Mouse (Mus musculus) CH12F3 (cell line): Measurements from ENCODE around the gene Slc5a7.

ENCODE experiments used
- in situ Hi-C: fragments of 300-500 bp; cut with MboI; formaldehyde crosslinking; loops from 2 replicates; pipeline ENCODE4 v1.14.3; 2020; ENCODE audit warnings: low sequenced_read_pairs

Slc5a7 gene

GRCm38 (mm10) chr17:54298934-54299333 is at the start of gene Slc5a7:
Gene Slc5a7, minus strand, starts transcription at chr17:54299034.
- in situ Hi-C loops, result no loop called here

- in situ Hi-C loops, result no loop called here
Measured at GRCm38 (mm10) chr17:54347672-54348071, 48.8 kb upstream of the Slc5a7 start.

DNA sequence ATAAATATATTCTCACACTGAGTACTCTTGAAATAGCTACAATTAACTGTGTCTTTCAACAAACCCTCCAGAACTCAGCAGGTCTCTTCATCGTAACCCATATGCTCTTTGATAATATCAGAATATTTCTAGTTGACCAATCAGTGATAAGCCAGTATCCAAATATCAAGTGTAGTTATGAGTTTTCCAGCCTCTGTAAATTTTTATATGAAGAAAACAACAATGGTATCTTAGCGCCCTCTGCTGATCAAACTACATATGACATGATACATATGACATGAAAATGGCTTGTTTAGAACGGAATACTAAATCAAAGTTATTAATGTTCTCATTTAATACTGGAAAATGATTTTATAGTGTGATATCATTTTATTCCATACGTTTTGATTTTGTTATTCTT is 44.6 kb upstream of the Slc5a7 start:
- in situ Hi-C loops, result no loop called here

GRCm38 (mm10) chr17:54298232-54298924 is 456 bp downstream of the Slc5a7 start:
- in situ Hi-C loops, result no loop called here

- in situ Hi-C loops, result no loop called here
Measured at GRCm38 (mm10) chr17:54250783-54251182, 48.1 kb downstream of the Slc5a7 start.

DNA sequence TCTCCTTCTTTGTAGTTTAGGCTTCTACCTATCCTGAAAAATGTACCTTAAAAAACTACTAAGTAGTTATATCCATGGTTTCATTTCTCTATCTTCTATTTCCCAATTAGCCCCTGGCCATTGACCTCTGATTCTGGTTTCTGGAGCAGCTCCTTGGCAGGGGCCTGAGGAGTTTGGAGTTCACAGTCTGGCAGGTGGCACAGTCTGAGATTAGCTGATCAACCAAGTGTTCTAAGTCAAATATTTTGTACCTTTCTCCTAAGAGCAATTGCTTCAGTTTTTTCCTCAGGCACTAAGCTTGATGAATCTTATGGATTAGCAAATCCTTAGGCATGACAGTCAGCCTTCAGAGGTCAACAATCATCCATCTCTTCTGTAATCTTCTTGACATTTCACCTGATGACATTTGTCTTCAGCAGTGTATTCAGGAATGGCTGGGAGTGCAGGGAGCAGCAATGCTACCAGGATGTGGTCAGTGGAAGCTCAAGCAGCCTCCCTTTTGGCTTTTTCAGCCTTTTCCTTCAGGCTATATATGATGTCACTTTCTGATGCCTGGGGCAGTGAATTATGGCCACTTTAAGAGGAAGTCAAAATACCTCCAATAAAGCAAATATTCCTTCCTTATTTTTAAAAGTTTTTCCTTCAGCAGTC is 55.1 kb downstream of the Slc5a7 start:
- in situ Hi-C loops, result no loop called here

DNA sequence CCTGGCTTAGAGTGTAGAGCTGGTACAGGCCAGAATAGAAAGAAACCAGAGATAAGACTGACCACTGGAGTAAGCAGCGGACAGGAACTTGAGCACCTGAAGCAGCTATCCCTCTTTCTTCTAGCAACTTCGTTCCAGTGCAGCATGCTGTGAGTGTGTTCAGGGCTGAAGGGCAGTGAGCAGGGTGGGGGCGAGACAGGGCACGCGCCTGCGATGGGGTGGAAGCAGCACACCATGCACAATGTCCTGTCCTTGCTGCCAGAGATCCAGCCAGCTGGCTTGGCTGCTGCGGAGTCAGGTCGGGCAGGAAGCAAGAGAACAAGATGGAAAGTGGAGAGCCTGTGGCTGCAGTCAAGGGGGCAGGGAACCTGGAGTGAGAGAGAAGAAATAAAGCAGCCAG is 59.4 kb downstream of the Slc5a7 start:
- in situ Hi-C loops, result no loop called here
